Mouse (Mus musculus) liver, embryonic 11.5 days (tissue): ENCODE data around the gene Thnsl1. TPM values are rescaled to one million over a fixed set of nuclear protein-coding genes. Genes with fewer than 3 reads are reported as not detected.

Source experiments
- ATAC-seq: fragments of 200-750 bp; cut with Nextera tagmentation; replicated peaks from 2 replicates; pipeline ENCODE4 v1.8.0; 2017; ENCODE audit warnings: moderate number of reproducible peaks, mild to moderate bottlenecking, moderate TSS enrichment, moderate library complexity; ENCODE audit not compliant: low FRiP score
- DNase-seq: peaks from one replicate; pipeline ENCODE4 v3.0.0-alpha.2; 2017; ENCODE audit warnings: low spot score
- H3K27ac ChIP-seq: fragments of 300-500 bp; sonication (generic); 2 replicates; pipeline ENCODE4 v1.5.1; 2014; ENCODE audit warnings: mild to moderate bottlenecking, low read depth, low read length, control low read depth
- H3K27me3 ChIP-seq: fragments of 300-500 bp; sonication (generic); replicated peaks from 2 replicates; pipeline ENCODE4 v1.6.1; 2014; ENCODE audit warnings: low read length, mixed read lengths; ENCODE audit not compliant: control insufficient read depth, insufficient read depth
- H3K36me3 ChIP-seq: fragments of 300-500 bp; sonication (generic); 2 replicates; pipeline ENCODE4 v1.6.1; 2014; ENCODE audit warnings: mild to moderate bottlenecking, low read length, moderate library complexity, mixed read lengths; ENCODE audit not compliant: control insufficient read depth, insufficient read depth
- H3K4me1 ChIP-seq: fragments of 300-500 bp; sonication (generic); replicated peaks from 2 replicates; pipeline ENCODE4 v1.6.1; 2014; ENCODE audit warnings: low read length, mixed read lengths; ENCODE audit not compliant: control insufficient read depth, insufficient read depth
- H3K4me2 ChIP-seq: fragments of 300-500 bp; sonication (generic); 2 replicates; pipeline ENCODE4 v1.6.1; 2014; ENCODE audit warnings: mild to moderate bottlenecking, control low read depth, moderate library complexity
- H3K4me3 ChIP-seq: fragments of 300-500 bp; sonication (generic); 2 replicates; pipeline ENCODE4 v1.5.1; 2014; ENCODE audit warnings: low read depth, low read length, control low read depth
- H3K9ac ChIP-seq: fragments of 300-500 bp; sonication (generic); 2 replicates; pipeline ENCODE4 v1.6.1; 2014; ENCODE audit warnings: low read depth, low read length, control low read depth
- H3K9me3 ChIP-seq: fragments of 300-500 bp; sonication (generic); 2 replicates; pipeline ENCODE4 v1.6.1; 2016; ENCODE audit warnings: low read length, inconsistent platforms, mixed read lengths; ENCODE audit not compliant: control insufficient read depth
- WGBS: fragments of 180-500 bp; shearing (Covaris S2); extraction: QIAGEN DNeasy Blood & Tissue Kit; methylation state at CpG from one replicate; pipeline ENCODE4 v1.1.7; 2014; 5-methylcytosine and 5-hydroxymethylcytosine counted together
- polyA plus RNA-seq: library from polyadenylated mRNA; unstranded; fragments of >200 nt; fragmentation: Nextera tagmentation; extraction: Ambion mirVana; gene quantifications from 2 replicates; pipeline ENCODE4 v1.2.1, GENCODE M21; 2014

Thnsl1 gene
- 4.0 and 6.0 TPM in 2 replicates for polyA plus RNA-seq

DNA sequence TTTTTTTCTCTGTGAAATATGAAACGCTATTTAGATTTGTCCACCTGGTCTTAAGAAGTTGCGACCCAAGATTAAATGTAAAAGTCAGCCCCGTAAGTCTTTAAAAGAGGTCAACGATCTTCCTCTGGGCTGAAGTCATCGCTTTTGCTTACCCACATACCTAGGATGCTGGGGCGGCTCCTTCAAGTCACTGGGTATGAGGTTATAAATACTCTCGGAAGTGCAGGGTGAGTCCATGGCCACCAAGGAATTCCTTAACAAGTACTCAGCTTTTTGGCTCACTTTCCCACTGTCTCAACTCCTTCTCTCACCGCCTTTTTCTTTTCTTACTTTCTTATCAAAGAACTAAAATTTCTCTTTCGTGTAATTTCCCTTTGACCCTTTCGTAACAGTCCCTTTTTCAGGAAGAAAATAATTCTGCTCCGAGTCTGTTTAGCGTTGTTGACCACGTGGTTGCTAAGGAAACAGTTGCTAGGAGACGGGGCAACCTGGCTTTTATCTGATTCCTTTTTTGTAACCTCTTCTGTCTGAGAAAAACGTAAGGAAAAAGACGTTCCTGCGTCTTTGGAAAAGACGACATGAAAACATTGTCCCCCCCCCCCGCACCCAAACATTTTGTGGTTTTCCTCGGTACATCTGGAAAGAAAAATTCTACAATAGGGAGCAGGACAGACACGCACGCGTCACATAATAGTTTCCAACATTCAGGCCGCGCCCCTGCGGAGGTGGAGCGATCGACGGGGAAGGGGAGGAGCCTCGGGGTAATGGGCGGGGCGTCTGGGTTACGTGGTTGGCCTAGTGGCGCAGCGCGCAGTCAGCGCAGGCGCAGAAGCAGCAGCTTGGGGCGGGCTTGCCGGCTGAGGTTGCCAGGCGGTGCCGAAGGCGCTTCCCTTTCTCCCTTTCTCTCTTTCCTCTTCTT, at the start of gene Thnsl1, which contains the start of gene Enkur:
Gene Thnsl1 (plus strand): TSS at position 813 of the 919 bp plus-strand sequence.
Gene Enkur (minus strand): TSS at position 454 of the 919 bp plus-strand sequence.
- no peaks in the 10 kb centered on the region for H3K4me1 ChIP-seq
- peak within 1 kb of the TSS; percentile 71 for H3K9ac ChIP-seq
- ATAC-seq (peak; percentile 98), DNase-seq (peak; percentile 99)
- 4% methylated on average over 43 of the region's 43 CpGs for WGBS
- H3K9me3 ChIP-seq = no peaks in the 10 kb centered on the region
- H3K4me2 ChIP-seq = peak within 1 kb of the TSS; percentile 77
- no peaks in the 10 kb centered on the region for H3K27me3 ChIP-seq
- peak within 1 kb of the TSS; percentile 72 for H3K4me3 ChIP-seq
- no peaks in the 10 kb centered on the region for H3K36me3 ChIP-seq
- no peak within 1 kb of the TSS for H3K27ac ChIP-seq

DNA sequence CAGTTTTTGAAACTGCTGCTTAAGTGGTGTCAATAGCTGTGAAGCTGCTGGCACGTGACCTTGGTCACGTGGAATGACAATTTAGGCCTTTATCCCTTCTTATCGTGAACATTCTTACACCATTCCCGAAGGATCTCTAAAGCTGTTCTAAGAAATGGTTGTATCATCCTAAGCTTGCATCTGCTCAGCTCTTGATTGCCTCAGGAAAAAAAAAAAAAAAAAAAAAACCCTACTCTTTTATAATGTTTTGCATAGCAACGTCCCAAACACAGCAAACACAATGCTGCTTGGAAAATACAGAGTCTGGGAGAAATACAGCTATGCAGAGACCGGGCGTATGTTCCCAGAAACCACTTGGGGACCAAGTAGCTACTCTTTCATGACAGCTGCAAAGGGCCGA, 41.2 kb upstream of the Thnsl1 start:
- no peaks in the 10 kb centered on the region for H3K36me3 ChIP-seq
- DNase-seq (no peak), ATAC-seq (no peak)
- H3K4me1 ChIP-seq = no peaks in the 10 kb centered on the region
- no peaks in the 10 kb centered on the region for H3K9me3 ChIP-seq
- WGBS = 83% methylated on average over 8 of the region's 8 CpGs
- H3K9ac ChIP-seq = no peak overlapping the region
- no peak overlapping the region for H3K4me3 ChIP-seq
- no peaks in the 10 kb centered on the region for H3K27me3 ChIP-seq
- H3K27ac ChIP-seq = no peak overlapping the region
- no peak overlapping the region for H3K4me2 ChIP-seq

DNA sequence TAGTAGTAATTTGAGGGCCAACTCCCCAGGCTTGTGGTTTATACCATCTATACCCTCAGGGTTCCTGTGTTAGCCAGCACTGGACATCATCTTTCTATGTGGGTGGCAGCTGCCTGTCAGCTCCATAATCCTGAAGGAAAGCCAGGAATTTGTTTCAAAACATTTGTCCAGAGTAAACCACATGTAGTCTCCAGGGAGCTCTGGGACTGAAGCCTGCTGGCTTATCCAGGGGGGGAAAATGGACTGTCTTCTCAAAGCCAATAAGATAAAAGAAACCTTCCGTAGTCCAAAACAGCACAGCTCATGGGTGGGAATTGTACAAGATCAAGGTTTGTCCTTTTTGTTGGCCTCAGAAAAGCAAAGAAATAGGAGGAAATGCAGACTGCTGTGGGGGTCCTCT, 37.6 kb upstream of the Thnsl1 start:
- Histone ChIP-seq H3K9me3 (no peaks in the 10 kb centered on the region), H3K4me1 (no peaks in the 10 kb centered on the region), H3K4me3 (no peak overlapping the region), H3K9ac (no peak overlapping the region), H3K27ac (no peak overlapping the region), H3K27me3 (no peaks in the 10 kb centered on the region), H3K36me3 (no peaks in the 10 kb centered on the region), H3K4me2 (no peak overlapping the region)
- WGBS = 86% methylated on average over 1 of the region's 1 CpGs
- DNase-seq (no peak), ATAC-seq (no peak)

DNA sequence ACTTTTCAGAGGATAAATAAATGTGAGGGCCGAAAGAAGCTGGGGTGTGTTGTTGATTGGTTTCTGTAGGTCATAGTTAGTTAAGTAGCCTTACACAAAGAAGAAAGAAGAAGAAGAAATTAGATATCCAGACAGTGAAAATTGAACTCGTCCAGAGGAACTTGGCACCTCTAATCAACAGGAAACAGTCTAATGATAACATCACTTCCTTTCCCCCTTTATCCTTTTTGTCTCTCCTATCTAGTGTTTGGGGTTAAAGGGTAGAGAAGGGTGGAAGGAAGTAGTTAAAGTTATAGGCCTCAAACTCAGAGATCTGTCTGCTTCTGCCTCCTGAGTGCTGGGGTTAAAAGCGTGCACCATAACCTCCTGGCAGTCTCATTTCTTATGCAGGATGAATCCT, 32.7 kb upstream of the Thnsl1 start:
- no peaks in the 10 kb centered on the region for H3K9me3 ChIP-seq
- H3K4me2 ChIP-seq = no peak overlapping the region
- no peaks in the 10 kb centered on the region for H3K4me1 ChIP-seq
- H3K36me3 ChIP-seq = no peaks in the 10 kb centered on the region
- H3K4me3 ChIP-seq = no peak overlapping the region
- H3K27ac ChIP-seq = no peak overlapping the region
- no peak overlapping the region for H3K9ac ChIP-seq
- H3K27me3 ChIP-seq = no peaks in the 10 kb centered on the region
- WGBS = 50% methylated on average over 3 of the region's 3 CpGs
- DNase-seq (no peak), ATAC-seq (no peak)

DNA sequence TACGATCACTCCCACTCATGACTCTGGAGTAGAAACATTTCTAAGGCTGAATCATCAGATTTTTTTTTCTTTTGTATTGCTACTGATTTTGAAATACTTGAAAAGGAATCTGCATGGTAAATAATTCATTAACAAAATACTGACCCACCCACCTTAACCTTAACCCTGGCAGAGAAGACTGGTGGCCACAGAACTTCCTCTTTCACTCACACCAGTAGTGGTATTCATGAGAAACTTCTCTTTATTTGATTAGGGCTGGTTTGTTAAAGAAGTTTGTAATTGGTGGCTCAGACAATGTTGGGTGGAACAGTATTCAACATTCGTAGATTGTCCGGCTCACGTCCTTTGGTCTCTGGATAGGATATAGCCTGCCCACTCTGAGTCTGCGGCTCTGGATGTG, 26.4 kb upstream of the Thnsl1 start:
- DNase-seq (no peak), ATAC-seq (no peak)
- Histone ChIP-seq H3K36me3 (no peaks in the 10 kb centered on the region), H3K4me1 (no peaks in the 10 kb centered on the region), H3K9ac (no peak overlapping the region), H3K4me3 (no peak overlapping the region), H3K27me3 (no peaks in the 10 kb centered on the region), H3K9me3 (no peaks in the 10 kb centered on the region), H3K4me2 (no peak overlapping the region), H3K27ac (no peak overlapping the region)
- WGBS = 73% methylated on average over 5 of the region's 5 CpGs

DNA sequence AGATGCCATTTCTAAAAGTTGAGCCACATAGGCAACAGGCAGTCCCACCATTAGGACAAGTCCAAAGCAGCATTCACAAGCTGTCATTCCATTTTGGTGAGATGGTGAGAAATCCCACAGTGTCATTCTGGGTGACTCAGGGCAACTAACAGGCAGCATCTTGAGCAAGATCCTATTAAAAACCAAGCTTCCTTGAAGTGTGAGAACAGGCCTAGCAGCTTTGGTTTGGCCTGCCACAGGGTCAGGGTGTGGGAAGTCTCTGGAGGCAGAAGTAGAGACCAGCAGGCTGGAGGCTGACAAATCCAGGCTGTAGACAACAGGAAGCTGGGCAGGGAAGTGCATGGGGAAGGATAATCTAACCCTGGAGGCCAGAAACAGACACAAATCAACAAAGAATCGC, 22.7 kb upstream of the Thnsl1 start:
- Histone ChIP-seq H3K27me3 (no peaks in the 10 kb centered on the region), H3K4me3 (no peak overlapping the region), H3K4me2 (no peak overlapping the region), H3K9me3 (no peaks in the 10 kb centered on the region), H3K4me1 (no peaks in the 10 kb centered on the region), H3K36me3 (no peaks in the 10 kb centered on the region), H3K27ac (no peak overlapping the region), H3K9ac (no peak overlapping the region)
- no peak for DNase-seq
- 41% methylated on average over 1 of the region's 1 CpGs for WGBS
- no peak for ATAC-seq

DNA sequence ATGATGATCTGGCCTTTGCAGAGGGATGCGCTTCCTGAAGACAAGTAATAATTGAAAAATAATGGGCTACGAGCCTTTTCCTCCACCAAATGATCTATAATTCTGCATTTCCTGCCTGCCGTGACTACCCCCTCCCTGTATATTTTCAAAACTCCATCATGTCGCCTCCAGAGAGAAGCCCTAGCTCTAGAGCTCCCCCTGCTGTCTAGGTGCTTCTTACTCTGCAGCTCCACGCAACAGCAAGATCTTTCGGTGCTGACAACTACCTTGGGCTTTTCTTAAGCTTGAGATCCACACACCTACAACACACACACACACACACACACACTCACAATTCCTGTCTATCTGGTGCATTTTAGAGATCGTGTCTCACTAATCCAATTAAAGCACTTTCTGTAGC, 17.9 kb upstream of the Thnsl1 start:
- DNase-seq = peak; percentile 34
- Histone ChIP-seq H3K27ac (no peak overlapping the region), H3K4me2 (no peak overlapping the region), H3K27me3 (no peaks in the 10 kb centered on the region), H3K36me3 (no peaks in the 10 kb centered on the region), H3K9ac (no peak overlapping the region), H3K9me3 (no peaks in the 10 kb centered on the region), H3K4me3 (no peak overlapping the region), H3K4me1 (no peaks in the 10 kb centered on the region)
- no peak for ATAC-seq
- WGBS = 54% methylated on average over 7 of the region's 7 CpGs

DNA sequence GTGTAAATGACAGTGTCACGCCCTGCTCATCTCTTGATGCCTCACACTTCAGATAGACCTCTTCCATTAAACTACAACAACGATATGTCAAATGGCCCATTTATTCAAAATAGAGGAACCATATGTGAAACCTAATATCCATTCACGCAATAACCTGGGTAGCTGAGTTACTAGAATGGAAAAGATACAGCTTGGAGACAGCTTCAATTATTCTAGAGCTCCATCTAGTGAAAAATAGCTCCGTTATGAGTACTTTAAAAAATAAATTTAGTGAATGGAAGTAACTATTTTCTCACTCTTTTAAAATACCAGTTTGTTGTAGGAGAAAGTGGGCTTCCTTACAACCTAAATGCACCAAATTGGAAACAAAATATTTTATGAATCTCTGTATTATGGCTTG, 16.9 kb upstream of the Thnsl1 start:
- ATAC-seq = no peak
- Histone ChIP-seq H3K36me3 (no peaks in the 10 kb centered on the region), H3K4me2 (no peak overlapping the region), H3K4me1 (no peaks in the 10 kb centered on the region), H3K27ac (no peak overlapping the region), H3K9ac (no peak overlapping the region), H3K9me3 (no peaks in the 10 kb centered on the region), H3K27me3 (no peaks in the 10 kb centered on the region), H3K4me3 (no peak overlapping the region)
- DNase-seq = no peak
- WGBS = 81% methylated on average over 4 of the region's 4 CpGs

DNA sequence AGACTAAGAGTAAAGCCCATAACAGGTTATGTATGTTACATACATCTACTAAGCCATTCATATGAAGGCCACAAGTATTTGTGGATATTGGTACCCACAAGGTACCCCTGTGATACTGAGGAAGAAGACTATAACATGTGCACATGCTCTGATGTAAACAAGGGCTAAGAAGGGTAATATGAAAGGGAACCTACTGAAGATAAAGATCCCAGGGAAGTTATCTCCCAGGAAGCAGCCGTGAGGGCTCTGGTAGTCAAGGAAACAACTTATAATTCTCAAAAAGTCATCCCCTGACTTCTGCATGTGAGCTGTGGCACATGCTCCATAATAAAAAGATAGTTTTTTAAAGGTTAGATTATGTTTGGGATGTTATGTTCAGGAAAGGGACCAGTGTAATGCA, 14.3 kb upstream of the Thnsl1 start:
- no peaks in the 10 kb centered on the region for H3K9me3 ChIP-seq
- H3K27ac ChIP-seq = no peak overlapping the region
- WGBS = 47% methylated on average over 1 of the region's 1 CpGs
- DNase-seq (no peak), ATAC-seq (no peak)
- no peaks in the 10 kb centered on the region for H3K4me1 ChIP-seq
- H3K4me2 ChIP-seq = no peak overlapping the region
- no peak overlapping the region for H3K9ac ChIP-seq
- no peak overlapping the region for H3K4me3 ChIP-seq
- no peaks in the 10 kb centered on the region for H3K27me3 ChIP-seq
- H3K36me3 ChIP-seq = no peaks in the 10 kb centered on the region
